Mouse (Mus musculus) lung, embryonic 15.5 days (tissue): ENCODE results near the gene Oit3. TPM values are rescaled to one million over a fixed set of nuclear protein-coding genes. Genes with fewer than 3 reads are reported as not detected.

Experiments
- ATAC-seq: fragments of 200-750 bp; cut with Nextera tagmentation; 2 replicates; pipeline ENCODE4 v1.8.0; 2017; ENCODE audit warnings: moderate number of reproducible peaks, borderline replicate concordance; ENCODE audit not compliant: low FRiP score, low TSS enrichment; ENCODE audit errors: extremely low read depth
- H3K27ac ChIP-seq: fragments of 300-500 bp; sonication (generic); 2 replicates; pipeline ENCODE4 v1.5.1; 2015; ENCODE audit warnings: moderate library complexity, mild to moderate bottlenecking, inconsistent platforms
- H3K27me3 ChIP-seq: fragments of 300-500 bp; sonication (generic); 2 replicates; pipeline ENCODE4 v1.6.1; 2015; ENCODE audit warnings: inconsistent platforms
- H3K36me3 ChIP-seq: fragments of 300-500 bp; sonication (generic); 2 replicates; pipeline ENCODE4 v1.6.1; 2015; ENCODE audit warnings: inconsistent platforms
- H3K4me1 ChIP-seq: fragments of 300-500 bp; sonication (generic); 2 replicates; pipeline ENCODE4 v1.6.1; 2015; ENCODE audit warnings: inconsistent platforms
- H3K4me2 ChIP-seq: fragments of 300-500 bp; sonication (generic); 2 replicates; pipeline ENCODE4 v1.6.1; 2015; ENCODE audit warnings: inconsistent platforms, mild to moderate bottlenecking, moderate library complexity
- H3K4me3 ChIP-seq: fragments of 300-500 bp; sonication (generic); 2 replicates; pipeline ENCODE4 v1.5.1; 2015; ENCODE audit warnings: mild to moderate bottlenecking, inconsistent platforms
- H3K9ac ChIP-seq: fragments of 300-500 bp; sonication (generic); 2 replicates; pipeline ENCODE4 v1.6.1; 2015; ENCODE audit warnings: inconsistent platforms
- H3K9me3 ChIP-seq: fragments of 300-500 bp; sonication (generic); 2 replicates; pipeline ENCODE4 v1.6.1; 2016; ENCODE audit warnings: inconsistent platforms
- WGBS: fragments of 180-500 bp; shearing (Covaris S2); methylation state at CpG from one replicate; pipeline ENCODE4 v1.1.7; 2015; 5-methylcytosine and 5-hydroxymethylcytosine counted together
- polyA plus RNA-seq: library from polyadenylated mRNA; unstranded; fragments of >200 nt; fragmentation: Nextera tagmentation; extraction: Ambion mirVana; gene quantifications from 2 replicates; pipeline ENCODE4 v1.2.1, GENCODE M21; 2015

Gene Oit3
- polyA plus RNA-seq, 1 experiment from 2014 or later, result 2.7 TPM

DNA sequence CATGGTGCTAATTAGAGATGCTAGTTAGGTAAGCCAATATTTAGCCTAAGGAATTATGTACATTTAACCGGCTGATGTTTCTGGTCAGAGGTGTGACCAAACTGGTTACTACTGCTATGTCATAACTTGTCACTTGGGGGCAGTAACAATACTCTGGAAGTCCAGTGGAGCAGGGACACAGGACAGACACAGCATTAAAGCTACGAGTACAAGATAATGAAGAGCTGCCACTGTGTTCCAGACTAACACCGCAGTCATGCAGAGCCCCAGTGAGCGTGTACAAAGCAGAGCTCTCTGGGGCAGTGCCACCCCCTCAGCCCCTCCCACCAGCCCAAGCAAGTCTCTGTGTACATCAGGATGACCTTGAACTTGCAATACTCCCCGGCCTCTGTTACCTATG is 10.3 kb upstream of the Oit3 start:
- 0 out of 2 replicates have a peak, but pooled peaks have one; percentile 55 for ATAC-seq
- no peak overlapping the region for H3K27ac ChIP-seq
- no peak overlapping the region for H3K4me3 ChIP-seq
- no peak overlapping the region for H3K4me2 ChIP-seq
- WGBS, result 37% methylated on average over 5 of the region's 5 CpGs
- H3K36me3 ChIP-seq, result no peaks in the 10 kb centered on the region
- no peaks in the 10 kb centered on the region for H3K27me3 ChIP-seq
- H3K4me1 ChIP-seq, result peaks cover 7% of the 10 kb centered on the region; the same call in 1 of the 2 replicates
- no peaks in the 10 kb centered on the region for H3K9me3 ChIP-seq
- no peak overlapping the region for H3K9ac ChIP-seq

DNA sequence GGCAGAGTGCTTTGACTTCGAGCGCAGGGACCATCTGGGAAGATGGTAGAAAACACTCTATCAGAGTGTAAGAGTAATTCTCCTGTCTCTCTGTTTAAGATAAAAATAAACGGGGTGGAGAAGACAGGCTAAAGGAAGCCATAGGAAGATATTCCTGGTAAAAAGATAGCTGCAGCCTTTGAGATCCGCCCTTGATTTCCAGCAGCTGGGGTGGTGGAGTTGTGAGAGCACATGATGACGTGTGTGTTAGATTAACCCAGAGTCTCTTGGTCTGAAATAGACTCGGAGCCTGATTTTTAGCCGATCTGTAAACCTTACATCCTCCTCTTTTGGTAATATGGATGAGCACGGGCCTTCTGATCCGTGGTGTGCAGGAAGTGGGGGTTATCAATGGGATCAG is 6.0 kb upstream of the Oit3 start:
- WGBS, result 43% methylated on average over 9 of the region's 9 CpGs
- no peaks in the 10 kb centered on the region for H3K27me3 ChIP-seq

DNA sequence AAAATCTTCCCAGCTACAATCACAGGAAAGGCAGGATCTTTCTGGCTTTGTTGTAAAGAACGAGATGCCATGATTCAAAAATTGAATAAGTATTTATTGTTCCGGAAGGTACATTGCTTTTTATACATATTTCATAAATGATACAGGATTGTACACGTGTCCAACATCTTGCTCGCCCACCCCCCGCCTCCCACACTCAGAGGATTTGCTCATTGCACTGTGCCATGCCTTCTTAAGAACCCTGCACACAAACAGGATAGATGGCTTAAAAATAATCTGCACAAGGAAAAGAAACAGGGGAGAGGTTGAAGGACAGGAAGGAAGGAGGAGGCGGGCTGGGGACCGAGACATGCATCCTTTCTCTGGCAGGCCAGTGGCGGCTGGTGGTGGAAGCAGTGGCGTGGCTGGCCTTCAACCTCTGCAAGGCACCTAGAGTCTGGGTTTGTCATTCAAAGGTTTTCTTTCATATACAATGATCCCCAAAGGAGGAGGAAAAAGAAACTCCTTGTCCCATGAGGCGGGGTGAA is 5.4 kb upstream of the Oit3 start:
- Histone ChIP-seq H3K9ac (no peak overlapping the region), H3K4me1 (peaks cover 25% of the 10 kb centered on the region; the same call in 1 of the 2 replicates), H3K9me3 (no peaks in the 10 kb centered on the region), H3K27ac (peak overlapping the region; percentile 59), H3K4me2 (no peak overlapping the region), H3K4me3 (no peak overlapping the region), H3K27me3 (no peaks in the 10 kb centered on the region), H3K36me3 (no peaks in the 10 kb centered on the region)
- 75% methylated on average over 10 of the region's 10 CpGs for WGBS
- ATAC-seq, result peak; percentile 32; the same call in 1 of the 2 replicates

More for the DNA sequence above, 6.0 kb upstream of the Oit3 start:
- Histone ChIP-seq H3K4me1 (peaks cover 25% of the 10 kb centered on the region; the same call in 1 of the 2 replicates), H3K27ac (peak overlapping the region; percentile 59), H3K9ac (no peak overlapping the region), H3K4me2 (no peak overlapping the region), H3K36me3 (no peaks in the 10 kb centered on the region), H3K9me3 (no peaks in the 10 kb centered on the region), H3K4me3 (no peak overlapping the region)
- no peak for ATAC-seq

DNA sequence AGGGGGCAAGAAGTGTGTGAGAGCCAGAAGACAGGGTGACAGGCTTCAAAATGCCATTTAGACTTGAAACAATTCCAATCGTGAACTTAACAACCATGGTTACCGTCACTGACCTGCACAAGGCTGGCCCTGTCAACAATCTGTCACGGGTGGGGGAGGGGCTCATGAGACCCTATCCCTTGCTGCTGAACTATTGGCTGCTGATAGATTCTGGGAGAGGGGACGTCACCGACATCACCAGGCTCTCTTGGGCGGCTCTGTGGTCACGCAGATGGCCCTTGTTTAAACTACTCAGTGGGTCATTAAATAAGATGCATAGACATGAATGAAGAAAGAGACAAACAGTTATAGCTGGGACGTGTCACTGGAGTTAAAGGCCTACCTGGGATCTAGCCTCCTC is 3.1 kb upstream of the Oit3 start:
- ATAC-seq, result no peak
- Histone ChIP-seq H3K36me3 (no peaks in the 10 kb centered on the region), H3K4me1 (peaks cover 39% of the 10 kb centered on the region), H3K4me3 (no peak overlapping the region), H3K27me3 (no peaks in the 10 kb centered on the region), H3K4me2 (no peak overlapping the region), H3K9ac (no peak overlapping the region), H3K9me3 (no peaks in the 10 kb centered on the region), H3K27ac (no peak overlapping the region)
- WGBS, result 32% methylated on average over 8 of the region's 8 CpGs

DNA sequence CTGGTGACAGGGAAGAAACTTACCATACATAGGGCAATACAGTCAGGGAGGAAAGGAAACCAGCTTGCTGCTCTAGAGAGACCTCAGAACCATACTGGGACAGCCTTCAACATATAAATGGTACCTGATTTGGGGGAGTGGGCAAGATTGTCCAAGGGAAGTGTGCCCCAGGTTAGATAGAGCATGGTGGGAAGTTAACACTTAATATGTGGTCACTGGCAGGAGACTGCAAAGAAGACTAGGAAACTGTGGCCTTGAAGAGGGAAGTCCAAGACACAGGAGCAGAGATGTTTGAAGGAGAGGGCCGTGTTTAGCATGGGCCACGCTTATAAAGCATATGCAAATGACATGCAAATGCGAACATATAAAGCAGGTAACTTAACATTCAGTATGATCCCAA is 2.5 kb upstream of the Oit3 start:
- Histone ChIP-seq H3K27me3 (no peaks in the 10 kb centered on the region), H3K9ac (no peak overlapping the region), H3K4me2 (no peak overlapping the region), H3K4me3 (no peak overlapping the region), H3K27ac (0 out of 2 replicates have a peak overlapping the region, but pooled peaks have one; percentile 1), H3K36me3 (no peaks in the 10 kb centered on the region), H3K9me3 (no peaks in the 10 kb centered on the region), H3K4me1 (peaks cover 45% of the 10 kb centered on the region)
- no peak for ATAC-seq
- 73% methylated on average over 3 of the region's 3 CpGs for WGBS

DNA sequence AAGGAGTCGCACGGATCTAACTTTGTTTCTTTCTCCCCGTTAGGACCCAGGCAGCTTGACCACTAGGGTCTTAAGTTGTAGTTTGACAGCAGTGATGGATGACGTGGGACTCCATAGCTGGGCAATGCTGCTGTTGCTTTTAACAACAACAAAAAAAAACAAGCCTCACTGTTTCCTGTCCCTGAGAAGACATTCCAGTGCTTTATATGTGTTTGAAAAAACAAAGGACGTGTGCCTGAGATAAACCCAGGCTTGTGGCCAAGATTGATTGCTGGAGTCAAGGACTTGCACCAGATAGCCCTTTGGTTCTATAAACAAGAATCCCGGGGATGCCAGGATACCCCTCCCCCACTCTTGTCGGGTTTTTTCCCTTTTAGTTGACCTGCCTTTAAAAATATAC is 1.6 kb upstream of the Oit3 start:
- Histone ChIP-seq H3K36me3 (no peaks in the 10 kb centered on the region), H3K27me3 (no peaks in the 10 kb centered on the region), H3K4me3 (no peak overlapping the region), H3K27ac (peak overlapping the region; percentile 13), H3K4me1 (peaks cover 46% of the 10 kb centered on the region), H3K9ac (no peak overlapping the region), H3K9me3 (no peaks in the 10 kb centered on the region), H3K4me2 (0 out of 2 replicates have a peak overlapping the region, but pooled peaks have one; percentile 1)
- WGBS, result 6% methylated on average over 7 of the region's 7 CpGs
- ATAC-seq, result 0 out of 2 replicates have a peak, but pooled peaks have one; percentile 27

DNA sequence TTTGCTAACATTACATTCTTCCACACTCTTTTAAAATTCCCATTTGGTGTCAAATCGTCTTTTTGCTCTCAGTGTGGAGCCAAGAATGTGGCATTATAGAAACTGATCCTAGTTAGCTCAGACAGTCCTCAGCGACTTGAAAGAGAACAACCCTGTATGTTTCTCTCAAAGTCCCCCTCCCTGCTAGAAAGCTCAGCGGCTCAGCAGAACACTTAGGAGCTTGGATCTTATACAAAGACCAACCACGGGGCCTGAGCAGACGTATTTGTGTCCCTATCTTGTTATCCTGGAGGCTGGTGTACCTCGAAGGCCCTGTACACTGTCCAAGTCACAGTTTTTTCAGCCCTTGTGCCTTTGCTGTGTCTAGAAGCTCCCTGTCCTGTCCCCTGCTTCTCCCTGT is 1.4 kb downstream of the Oit3 start:
- Histone ChIP-seq H3K27me3 (no peaks in the 10 kb centered on the region), H3K4me2 (no peak overlapping the region), H3K9me3 (no peaks in the 10 kb centered on the region), H3K4me1 (peaks cover 46% of the 10 kb centered on the region), H3K27ac (peak overlapping the region; percentile 74), H3K9ac (no peak overlapping the region), H3K4me3 (no peak overlapping the region), H3K36me3 (no peaks in the 10 kb centered on the region)
- 36% methylated on average over 6 of the region's 6 CpGs for WGBS
- ATAC-seq, result peak; percentile 40; the same call in 1 of the 2 replicates

DNA sequence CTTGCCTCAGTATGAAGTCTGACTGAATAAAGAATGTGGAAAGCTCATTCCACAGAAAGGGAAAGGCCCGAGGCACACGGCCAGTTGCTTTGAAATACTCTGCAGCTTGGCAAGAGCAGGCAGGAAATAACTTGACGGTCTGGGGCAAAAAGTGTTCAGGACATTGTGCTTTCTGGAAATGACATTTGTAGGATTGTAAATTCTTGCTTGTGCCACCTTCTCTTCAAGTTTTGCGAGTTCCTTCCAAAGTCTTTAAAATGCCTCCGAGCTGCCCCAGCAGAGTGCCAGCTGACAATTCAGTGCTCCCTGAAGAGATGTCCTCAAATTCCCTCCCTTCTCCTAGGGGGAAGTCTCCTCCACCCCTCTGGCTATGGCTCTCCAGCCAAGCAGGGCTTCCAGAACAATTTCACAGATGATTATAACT is 2.1 kb downstream of the Oit3 start:
- no peaks in the 10 kb centered on the region for H3K36me3 ChIP-seq
- H3K27me3 ChIP-seq, result no peaks in the 10 kb centered on the region
- peak overlapping the region; percentile 12; the same call in 1 of the 2 replicates for H3K4me2 ChIP-seq
- no peak overlapping the region for H3K4me3 ChIP-seq
- 23% methylated on average over 5 of the region's 5 CpGs for WGBS
- peaks cover 41% of the 10 kb centered on the region for H3K4me1 ChIP-seq
- H3K9ac ChIP-seq, result no peak overlapping the region
- H3K9me3 ChIP-seq, result no peaks in the 10 kb centered on the region
- ATAC-seq, result no peak; the same call in 1 of the 2 replicates
- peak overlapping the region; percentile 74 for H3K27ac ChIP-seq

DNA sequence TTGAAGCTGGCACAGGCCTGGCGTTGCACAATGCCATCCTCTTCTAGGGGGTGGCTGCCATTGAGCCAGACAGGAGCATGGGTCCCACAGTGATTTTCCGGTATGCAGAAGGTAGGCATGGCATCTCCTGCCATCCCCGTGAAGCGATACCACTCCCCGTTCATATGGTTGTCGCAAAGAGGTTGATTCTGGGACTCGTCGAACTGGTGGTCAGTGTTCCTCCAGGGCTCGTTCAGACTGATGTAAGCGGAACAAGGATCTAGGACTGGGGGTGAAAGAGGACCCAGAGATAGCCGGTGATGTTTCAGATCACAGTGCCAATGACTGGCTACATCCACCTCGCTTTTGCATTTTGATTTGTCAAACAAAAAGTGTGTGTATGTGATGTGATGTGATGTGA is 2.9 kb downstream of the Oit3 start:
- ATAC-seq, result no peak
- Histone ChIP-seq H3K9me3 (no peaks in the 10 kb centered on the region), H3K4me3 (no peak overlapping the region), H3K27ac (no peak overlapping the region), H3K4me2 (no peak overlapping the region), H3K27me3 (no peaks in the 10 kb centered on the region), H3K4me1 (peaks cover 34% of the 10 kb centered on the region), H3K36me3 (no peaks in the 10 kb centered on the region), H3K9ac (no peak overlapping the region)
- 91% methylated on average over 12 of the region's 12 CpGs for WGBS

DNA sequence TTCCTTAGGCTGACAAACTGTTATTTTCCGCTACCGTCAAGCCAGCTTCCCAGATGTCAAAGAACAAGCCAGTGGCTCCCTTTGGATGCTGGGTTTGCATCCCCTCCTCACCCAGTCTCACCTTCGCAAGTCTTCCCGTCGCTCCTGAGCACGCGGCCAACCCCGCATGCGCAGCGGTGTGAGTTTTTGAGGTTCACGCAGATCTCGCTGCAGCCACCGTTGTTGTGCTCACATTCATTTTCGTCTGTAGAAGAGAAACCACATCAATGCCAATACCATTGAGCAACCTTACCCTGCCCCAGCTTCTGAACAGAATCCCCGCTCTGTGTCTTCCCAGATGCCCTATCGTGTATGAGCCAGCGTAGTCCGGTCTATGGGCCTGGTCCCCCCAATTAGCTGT is 5.8 kb downstream of the Oit3 start:
- Histone ChIP-seq H3K4me2 (no peak overlapping the region), H3K4me3 (no peak overlapping the region), H3K4me1 (peaks cover 18% of the 10 kb centered on the region), H3K9ac (no peak overlapping the region), H3K9me3 (no peaks in the 10 kb centered on the region), H3K36me3 (no peaks in the 10 kb centered on the region), H3K27ac (no peak overlapping the region), H3K27me3 (no peaks in the 10 kb centered on the region)
- ATAC-seq, result no peak
- 93% methylated on average over 18 of the region's 18 CpGs for WGBS

DNA sequence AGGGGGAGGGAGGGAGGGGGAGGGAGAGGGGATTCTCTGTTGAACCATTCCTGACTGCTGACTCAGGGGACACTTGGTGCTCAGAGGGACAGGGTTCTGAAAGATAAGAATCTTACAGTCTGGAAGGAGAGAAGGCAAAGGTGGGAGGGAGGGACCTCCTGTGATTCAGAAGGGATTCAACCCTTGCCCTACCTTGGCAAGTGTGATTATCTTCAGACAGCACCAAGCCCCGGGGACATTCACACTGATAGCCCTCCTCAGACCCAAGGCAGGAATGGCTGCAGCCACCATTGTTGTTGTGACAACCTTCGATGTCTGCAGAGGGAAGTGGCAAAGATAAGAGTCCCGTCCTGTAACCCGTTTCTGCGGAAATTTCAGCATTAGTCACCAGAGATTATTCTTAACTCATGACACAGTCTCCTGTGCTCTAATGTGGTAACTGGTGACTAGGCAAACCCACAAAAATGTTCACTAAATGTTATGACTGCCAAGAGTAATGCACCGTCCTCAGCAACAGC is 10.8 kb downstream of the Oit3 start:
- H3K36me3 ChIP-seq, result no peaks in the 10 kb centered on the region
- H3K9me3 ChIP-seq, result no peaks in the 10 kb centered on the region
- no peak overlapping the region for H3K4me2 ChIP-seq
- no peaks in the 10 kb centered on the region for H3K27me3 ChIP-seq
- H3K27ac ChIP-seq, result no peak overlapping the region
- 0 out of 2 replicates have a peak, but pooled peaks have one; percentile 42 for ATAC-seq
- WGBS, result 26% methylated on average over 6 of the region's 6 CpGs
- no peak overlapping the region for H3K9ac ChIP-seq
- no peak overlapping the region for H3K4me3 ChIP-seq
- no peaks in the 10 kb centered on the region for H3K4me1 ChIP-seq

DNA sequence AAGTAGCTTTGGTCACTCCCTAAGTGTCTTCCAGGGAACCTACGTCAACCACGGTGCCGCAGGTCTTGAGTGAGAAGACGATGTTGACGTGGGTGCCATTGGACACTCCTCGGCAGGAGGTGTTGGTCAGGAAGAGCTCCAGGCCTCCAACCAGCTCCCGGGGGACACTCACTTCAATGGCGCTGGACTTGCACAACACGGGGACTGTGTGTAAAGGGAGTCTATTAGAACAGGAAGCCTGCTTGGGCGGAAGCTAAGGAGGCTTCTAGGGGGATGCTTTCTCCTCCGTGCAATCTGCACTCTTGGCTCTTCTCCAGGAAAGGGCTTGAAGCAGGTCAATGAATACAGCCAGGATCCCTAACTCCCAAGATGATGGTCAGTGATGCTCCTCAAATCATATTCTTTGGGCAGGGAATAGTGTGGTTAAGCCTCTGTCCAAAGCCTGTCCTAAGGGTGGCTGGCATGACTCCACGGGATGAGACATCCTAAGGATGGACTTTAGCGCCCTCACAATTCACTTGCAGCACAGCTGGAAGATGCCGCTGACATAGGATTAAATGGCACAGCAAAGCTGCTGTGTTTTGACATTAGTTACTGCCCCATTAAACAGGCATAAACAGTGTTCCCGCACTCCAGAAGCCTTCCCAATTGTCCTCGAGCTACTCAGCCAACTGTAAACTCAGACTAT is 12.0 kb downstream of the Oit3 start:
- Histone ChIP-seq H3K27me3 (no peaks in the 10 kb centered on the region), H3K4me2 (no peak overlapping the region), H3K36me3 (no peaks in the 10 kb centered on the region), H3K9me3 (no peaks in the 10 kb centered on the region), H3K27ac (no peak overlapping the region), H3K9ac (no peak overlapping the region), H3K4me3 (no peak overlapping the region), H3K4me1 (peaks cover 8% of the 10 kb centered on the region; the same call in 1 of the 2 replicates)
- ATAC-seq, result no peak
- 74% methylated on average over 16 of the region's 16 CpGs for WGBS
